Mouse (Mus musculus) frontal cortex, adult 2 months (tissue): ENCODE measurements around the gene Efna3. TPM values are rescaled to one million over a fixed set of nuclear protein-coding genes. Genes with fewer than 3 reads are reported as not detected.

Experiments used
- DNase-seq, 2 experiments: peaks; one replicate each; pipeline ENCODE4 v3.0.0; 2022; ENCODE audit warnings: low spot score in 1 of 2; ENCODE audit errors: extremely low spot score in 1 of 2
- polyA plus RNA-seq: library from polyadenylated mRNA; depleted of rRNA; stranded (reverse); fragments of >200 nt; gene quantifications from 2 replicates; pipeline ENCODE4 v1.2.3, GENCODE M21; 2012; rRNA removed

Gene Efna3
- polyA plus RNA-seq = 68.0 and 78.5 TPM in 2 replicates

DNA sequence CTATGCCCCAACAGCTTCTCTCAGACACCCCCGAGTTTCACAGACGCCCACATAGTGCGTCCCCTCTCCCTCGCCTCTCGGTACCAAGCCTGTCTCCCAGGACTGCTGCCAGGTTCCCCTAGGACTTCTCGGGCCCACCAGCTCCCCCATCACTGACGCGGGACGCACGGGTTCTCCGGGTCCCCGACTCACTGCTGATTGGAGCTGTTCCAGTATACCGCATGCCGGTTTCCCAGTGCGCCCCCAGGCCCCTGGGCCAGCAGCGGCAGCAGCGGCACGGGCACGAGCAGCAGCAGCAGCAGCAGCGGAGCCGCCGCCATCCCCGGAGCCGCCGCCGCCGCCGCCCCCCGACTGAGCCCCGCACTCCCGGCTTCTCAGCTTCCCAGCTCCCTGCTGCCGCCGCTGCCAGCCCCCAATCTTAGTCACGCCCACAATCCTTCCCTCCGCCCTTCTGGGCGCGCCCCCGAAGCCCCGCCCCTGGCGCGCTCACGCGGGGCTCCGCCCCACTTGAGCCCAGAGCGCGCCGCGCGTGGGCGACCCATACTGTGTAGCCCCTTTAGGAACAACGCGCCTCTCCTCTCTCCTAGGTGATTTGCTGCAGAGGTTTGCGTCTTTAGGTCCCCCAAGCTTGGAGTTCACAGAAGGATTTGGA is at the start of gene Efna3:
TSS of gene Efna3 (minus strand) at position 452 of the 652 bp plus-strand sequence.
- peak; percentile 72 to 91 for DNase-seq

DNA sequence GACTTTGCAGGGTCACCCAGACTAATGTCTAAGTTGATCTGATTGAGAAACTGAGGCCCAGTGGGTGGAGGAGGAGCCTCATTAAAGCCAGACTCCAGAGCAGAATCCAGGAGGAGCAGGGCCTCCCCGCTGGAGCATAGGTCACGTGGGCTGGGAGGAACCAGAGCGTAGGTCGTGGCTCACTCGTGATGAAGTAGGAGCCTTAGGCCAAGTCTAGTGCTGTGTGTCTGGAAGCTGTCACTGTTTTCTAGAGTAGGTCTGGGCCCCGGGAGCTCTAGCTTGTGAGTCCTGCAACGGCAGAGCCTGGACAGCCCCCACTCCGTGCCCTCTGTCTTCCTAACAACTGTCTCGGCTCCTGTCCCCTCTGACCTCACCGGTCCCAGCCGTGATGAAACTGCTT is 44.6 kb upstream of the Efna3 start:
- DNase-seq = no peak

DNA sequence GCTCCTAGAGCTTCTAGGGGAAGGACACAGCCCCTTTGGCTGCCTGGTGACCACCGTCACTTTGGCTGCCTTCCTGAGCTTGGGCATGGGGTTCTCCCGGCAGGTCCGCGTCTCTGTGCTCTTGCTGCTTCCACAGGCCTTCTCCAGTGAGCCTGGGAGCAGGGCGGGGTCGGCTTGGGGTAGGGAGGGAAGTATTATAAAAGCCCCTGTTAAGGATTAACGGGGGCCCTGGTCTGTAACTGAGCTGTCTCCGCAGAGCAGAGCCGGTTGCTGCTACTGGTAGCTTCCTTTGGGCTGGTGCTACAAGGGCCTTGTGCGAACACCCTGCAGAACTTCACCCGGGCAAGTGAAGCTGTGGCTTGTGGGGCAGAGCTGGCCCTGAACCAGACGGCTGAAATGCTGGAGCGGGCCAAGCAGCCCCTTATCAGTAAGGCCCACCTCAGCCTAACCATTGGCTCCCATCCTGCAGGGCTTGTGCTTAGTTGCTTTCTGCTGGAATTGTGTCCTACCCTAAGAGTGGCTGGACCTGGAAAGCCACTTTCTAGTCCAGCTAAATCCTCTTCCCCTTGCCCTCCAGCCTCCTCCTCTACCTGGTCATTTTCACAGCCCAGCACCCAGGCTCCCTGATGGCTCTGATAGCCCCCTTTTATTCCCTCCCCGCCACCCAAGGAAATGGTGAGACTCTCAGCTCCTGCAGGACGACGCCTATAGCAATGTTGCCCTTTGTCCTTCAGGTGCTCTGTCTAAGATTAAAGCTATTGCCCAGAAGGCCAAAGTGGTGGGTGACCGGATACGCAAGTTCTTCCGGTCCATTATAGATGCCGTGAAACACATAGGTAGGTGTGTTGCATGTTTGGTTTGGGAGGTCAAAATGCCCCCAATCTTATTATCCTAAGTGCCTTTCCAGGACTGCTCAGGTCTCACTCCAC is 43.0 kb upstream of the Efna3 start:
- no peak for DNase-seq

DNA sequence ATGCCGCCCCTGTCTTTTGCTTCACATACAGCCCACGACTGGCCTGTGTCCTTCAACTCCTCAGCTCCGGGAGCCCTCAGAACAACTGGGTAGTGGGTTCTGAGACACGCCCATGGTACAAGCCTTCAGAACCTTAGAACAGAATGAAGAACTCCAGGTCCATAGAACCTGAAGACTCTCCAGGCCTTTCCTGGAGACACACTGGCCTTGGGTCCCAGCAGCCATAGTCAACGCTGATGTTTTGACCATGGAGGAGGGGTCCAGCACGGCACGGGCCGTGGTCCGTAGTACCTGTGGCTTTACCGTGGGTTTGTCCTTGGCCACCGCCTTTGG is 42.4 kb upstream of the Efna3 start, which contains the start of gene Dcst1:
TSS of gene Dcst1 (minus strand) at position 101 of the 333 bp plus-strand sequence.
- DNase-seq = no peak

DNA sequence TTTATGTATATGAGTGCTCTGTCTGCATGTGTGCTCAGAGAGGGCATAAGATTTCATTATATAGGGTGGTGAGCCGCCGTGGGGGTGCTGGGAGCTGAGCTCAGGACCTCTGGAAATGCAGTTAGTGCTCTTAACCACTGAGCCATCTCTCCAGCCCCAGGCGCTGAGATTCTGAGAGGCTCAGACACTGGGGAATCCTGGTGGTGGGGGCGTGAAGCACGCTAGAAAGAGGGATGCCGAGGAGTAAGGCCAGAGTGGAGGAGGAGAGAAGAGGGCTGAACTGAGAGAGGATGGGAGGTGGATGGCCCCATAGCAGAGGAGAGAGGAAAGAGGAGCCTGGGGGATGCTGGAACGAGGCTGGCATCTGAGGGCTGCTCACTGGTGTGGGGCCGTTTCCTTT is 41.9 kb upstream of the Efna3 start:
- DNase-seq = no peak

DNA sequence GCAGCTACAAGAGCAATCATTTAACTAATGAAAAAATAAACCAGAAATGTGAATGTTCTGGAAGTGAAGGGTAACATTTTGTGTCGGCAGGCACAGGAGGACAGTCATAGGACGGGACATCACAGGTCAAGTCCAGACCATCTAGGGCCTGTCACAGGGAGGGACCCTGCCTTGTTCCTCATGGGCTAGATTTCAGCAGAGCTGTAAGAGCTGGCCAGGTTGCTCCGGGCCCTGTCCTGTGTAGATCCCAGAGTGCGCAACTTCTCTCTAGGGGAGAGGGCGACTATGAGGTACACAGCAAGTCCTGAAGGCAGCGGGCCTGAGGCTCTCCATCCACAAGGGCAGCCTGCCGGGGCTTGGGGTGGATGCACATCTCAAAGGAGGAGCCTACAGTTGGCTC is 38.9 kb upstream of the Efna3 start, which contains the start of gene Dcst2:
TSS of gene Dcst2 (plus strand) at position 301 of the 400 bp plus-strand sequence.
- no peak for DNase-seq

DNA sequence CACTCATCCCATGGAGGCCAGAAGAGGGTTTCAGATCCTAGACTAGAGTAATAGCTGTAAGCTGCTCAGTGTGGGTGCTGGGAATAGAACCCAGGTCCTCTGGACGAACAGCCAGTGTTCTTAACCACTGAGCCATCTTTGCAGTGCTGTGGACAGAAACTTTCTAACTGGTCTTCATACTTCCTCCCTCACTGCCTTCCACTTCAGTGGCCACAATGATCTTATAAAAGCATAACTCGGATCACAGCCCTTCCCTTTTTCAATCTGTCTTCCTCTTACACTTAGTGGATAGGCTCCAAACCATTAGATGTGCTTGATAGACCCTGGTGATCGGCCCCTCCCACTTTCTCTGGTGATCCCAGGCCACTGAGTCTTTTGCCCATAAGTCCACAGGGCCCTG is 37.5 kb upstream of the Efna3 start:
- DNase-seq = no peak

DNA sequence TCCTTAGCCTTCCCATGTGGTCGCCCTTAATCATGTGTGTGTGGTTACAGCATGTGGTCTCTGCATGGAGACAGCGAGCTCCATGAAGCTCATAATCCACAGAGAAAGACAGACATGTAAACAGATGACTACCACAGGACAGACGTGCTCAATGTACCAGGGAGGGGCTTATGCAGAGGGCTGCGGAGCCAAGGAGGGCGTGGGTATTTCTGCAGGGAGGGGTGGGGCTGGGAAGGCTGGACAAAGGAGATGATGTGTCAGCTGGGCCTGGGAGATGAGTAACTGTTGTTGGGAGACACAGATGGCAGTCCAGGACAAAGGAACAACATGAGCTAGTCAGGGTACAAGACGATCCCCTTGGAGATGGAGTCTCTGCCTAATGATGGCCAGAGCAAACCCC is 36.9 kb upstream of the Efna3 start:
- no peak for DNase-seq

DNA sequence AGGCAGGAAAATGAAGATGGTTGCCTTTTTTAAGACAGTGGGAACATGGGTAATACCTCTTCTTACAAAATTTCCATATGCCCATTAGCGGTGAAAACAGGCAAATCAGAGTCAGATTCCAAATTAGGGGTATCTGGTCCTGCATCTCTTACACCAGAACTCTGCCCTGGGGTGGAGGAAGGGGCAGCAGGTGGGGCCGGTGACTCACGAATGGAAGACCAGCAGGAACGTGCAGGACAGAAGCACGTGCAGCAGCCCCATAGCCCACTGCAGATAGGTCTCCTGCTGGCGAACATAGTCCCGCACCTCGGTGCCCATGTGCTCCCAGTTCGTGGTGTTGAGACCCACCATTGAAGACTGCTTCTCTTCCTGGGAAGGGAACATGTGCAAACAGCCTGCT is 33.3 kb upstream of the Efna3 start:
- DNase-seq = no peak

DNA sequence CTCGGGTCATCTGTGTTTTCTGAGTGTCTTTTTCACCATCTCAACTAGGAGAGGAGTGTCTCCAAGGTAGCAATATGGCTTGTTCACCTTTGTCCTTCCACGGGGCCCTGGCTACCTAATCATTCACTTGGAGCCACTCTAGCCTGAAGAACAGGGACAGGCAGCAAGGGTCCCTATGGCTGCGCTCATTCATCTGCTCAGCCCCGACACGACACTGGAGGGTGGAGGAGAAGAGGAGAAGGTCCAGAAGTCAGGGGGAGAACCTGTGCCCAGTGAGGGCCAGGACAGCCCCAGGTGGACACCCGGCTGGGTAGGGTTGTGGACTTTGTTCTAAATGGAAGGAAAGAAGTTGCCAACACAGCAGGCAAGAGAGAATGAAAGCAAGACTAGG is 32.7 kb upstream of the Efna3 start:
- DNase-seq = no peak

DNA sequence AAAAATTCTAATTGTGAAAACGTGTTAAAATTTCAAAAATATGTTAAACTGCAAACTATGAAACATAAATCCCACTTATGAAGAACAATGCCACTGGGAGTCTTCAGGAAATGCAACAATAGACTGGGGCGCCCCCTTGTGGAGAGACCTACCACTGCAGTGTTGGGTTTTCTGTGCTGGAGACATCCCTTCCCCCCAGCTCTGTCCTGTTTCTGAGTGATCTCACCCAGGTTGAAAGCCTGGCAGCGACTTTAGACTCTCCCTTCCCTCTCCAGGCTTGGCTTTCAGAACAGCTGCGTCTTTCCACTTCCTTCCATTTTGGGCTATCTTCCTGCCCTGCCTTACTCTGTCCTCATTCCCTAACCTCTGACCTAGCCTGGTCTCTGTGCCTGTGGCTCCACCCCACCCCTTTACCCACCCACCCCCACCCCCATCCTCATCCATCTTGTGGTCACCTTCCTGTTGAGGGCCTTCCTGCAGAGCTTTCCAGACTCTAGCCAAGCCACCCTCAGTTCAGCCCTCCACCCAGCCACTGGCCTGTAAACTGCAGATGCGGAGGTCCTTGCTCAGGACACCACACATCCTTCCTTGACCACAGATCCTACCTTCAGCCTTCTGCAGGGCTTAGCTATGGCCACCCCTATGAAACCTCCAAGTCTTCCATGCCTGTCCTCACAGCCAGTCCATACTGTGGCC is 32.2 kb upstream of the Efna3 start:
- DNase-seq = peak; percentile 73 to 96

DNA sequence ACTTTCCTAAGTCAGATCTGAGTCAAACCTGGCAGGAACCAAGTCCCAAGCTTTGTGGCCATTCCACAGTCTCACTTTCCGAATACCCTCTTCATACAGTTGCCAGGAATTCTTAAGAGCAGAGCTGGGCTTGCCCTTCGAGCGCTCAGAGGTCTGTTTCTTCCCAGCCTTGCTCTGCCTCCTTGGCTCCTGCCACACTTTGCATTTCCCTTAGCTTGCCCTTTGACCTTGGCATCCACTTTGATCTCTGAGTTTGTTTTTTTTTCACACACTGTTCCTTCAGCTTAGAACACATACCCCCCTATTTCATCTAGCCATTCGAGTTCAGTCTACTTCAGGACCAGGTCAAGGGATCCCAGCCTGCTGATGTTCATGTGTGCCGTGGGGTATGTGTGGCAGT is 28.5 kb upstream of the Efna3 start:
- DNase-seq = no peak

DNA sequence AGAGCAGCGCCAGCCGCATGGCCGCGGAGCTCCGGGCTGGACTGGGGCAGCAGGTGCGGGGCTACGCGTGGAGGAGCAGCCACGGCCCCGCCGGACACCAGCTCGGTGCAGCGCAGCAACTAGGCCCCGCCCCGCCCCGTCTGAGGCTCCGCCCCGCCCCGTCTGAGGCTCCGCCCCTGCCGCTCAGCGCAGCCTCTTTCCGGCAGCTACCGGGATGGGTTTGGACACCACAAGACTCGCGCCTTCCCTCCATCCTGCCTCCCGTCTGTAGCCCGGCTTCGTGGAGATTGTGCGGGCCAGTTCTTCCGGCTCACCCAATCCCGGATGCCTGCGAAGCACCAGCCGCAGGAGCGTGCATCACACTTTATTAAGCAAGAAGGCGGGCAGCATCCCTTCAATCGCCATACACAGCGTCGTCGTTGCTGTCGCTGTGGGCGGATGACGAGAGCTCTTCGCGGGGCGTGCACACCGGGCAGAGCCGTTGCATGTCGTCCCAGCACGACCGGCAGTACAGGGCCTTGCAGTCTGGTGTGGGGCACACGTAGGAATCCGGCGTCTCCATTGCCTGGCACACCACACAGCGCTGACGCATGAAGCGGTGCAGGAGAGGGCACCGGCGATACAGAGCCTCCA is 27.2 kb upstream of the Efna3 start, which contains the start of gene Adam15:
TSS of gene Adam15 (minus strand) at position 128 of the 633 bp plus-strand sequence.
- DNase-seq = peak; percentile 75 to 93

DNA sequence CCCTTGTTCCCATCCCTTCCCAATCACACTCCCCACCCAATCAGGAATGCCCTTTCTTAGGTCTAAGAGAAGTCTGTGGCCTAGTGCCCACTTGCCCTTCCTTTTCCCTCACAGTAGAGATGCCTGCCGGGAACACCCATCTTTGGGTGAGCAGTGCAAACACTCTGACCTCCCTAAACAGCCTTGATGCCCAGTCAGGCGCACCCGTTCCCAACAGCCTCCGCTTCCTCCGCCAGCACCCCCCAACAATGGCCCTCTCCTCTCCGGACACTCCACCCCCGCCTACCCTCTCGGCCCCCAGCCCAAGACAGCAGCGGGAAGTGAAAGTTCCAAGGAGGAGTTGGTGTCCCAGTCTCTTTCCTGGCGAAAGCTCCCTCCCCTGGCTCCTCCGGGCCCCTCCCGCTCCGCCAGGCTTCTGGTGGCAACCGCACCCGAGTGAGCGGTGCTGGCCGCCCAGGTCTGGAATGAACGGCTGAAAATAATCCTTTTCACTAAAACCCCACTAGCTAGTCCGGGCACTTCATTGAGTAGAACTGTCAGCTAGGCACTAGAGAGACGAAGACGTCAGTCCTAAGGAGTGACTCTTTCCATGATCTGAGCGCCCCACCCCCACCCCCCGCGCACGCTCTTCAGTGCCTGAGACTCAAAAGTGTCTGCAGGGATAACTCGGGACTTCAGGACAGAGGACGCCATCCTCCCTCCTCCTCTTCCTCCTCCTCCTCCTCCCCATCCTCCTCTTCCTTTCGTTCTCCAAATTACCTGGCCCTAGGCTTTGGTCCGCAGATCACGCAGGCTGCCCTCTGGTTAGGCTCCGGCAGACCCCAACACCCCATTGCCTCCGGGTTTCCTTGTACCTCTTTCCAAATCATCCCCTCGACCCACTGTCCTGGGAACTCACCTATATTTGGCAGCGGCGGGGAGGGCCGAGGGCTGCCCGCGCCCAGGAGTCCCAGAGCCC is 26.4 kb upstream of the Efna3 start:
- DNase-seq = no peak

DNA sequence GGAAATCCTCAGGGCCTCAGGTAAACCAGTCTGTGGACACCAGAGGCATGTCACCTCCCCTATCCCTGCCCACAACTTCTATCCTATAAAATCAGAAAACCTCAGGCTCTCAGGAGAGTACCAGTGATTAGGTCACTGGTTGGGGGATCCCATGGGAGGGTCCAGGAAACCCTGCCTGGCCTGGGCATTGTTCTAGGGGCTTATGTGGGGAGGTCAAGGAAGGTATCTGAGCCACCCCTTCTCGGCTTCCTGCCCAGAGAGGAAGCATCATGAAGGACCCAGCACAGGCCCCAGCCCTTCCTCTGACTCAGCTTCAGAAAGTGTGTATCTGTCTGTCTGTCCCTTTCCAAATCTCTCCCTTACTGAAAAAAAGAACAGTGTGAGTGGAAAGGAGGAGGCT is 25.2 kb upstream of the Efna3 start:
- DNase-seq = no peak

DNA sequence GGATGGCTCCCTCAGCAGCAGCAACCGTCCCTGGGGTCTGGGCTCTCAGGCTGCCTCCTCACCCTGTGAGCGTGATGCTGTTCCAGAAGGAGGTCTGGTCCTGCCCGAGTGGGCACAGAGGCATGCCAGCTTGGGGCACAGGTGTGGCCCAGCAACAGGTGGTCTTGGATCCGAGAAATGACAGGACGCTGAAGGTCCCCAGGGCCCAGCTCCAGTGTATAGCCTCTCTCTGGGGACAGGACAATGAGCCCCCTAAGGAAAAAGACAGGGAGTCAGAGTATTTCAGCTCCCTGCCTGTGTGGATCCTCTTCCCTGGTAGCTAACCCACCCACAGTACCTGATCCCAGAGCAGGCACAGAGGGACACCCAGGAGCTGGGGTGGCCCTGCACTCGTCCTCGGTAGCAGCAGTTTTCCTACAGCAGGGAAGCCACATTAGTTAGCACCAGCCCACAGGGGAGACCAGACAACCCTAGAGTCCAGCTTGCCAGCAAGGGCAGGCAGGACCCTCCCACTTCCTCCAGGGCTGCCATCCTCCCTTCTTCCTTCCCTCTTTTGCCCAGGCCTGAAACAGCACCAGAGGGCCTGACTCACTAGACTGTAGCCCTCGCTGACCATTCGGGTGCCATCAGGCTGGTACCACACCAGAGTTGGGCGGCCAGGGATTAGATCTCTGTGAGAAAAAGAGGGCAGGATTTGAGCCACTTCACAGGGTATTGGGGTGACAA is 24.2 kb upstream of the Efna3 start:
- DNase-seq = no peak

DNA sequence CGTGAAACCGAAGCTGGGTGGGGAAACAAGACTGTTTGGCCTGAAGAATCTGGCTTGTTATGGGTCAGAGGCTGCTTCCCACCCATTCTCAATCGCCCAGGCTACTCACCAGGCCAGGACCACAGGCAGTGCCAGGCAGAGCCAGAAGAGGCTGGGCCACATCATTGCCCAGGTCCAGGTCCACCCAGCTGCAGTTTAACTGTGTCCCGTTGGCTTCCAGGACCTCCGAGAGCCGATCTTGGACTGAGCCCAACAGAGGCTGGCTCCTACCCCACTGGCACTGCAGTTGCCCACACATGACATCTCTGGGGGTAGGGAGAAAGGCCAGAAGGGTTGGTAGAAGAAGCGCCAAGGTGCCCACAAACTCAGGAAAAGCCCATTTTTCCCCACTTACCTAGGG is 20.5 kb upstream of the Efna3 start:
- DNase-seq = no peak

DNA sequence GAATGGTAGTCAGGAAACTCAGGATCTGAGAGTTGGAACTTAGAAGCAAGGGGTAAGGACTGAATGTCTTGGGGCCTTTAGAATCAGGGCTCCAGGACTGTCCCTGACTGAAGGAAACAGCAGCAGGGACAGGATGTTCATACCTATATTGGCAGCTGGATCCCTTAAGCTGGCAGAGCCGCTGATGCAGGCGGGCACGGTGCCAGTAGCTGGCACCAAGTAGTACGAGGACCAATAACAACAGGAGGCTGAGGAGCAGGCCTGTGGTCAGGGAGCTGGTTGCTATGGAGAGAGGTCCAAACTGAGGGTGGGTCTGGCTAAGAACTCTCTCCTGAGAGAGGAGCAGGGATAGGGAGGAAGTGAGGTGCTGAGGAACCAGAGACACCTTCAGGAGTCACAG is 19.0 kb upstream of the Efna3 start:
- DNase-seq = no peak

DNA sequence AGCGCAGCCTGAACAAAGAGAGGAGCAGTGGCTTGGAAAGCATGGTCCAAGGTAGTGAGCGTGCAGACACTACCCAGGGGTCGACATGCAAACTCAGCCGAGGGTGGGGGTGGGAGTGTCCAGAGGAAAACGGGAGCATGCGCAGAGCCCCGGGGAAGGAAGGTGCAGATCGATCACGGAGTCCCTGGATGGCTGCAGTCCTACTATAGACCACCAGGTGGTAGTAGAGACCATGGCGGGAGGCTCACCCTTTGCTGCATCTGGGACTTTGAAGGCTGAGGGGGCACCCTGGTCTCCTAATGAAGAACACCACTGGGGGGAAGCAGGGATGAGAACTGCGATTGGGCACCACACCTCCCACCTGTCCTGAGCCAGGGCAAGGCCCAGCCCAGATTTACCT is 17.7 kb upstream of the Efna3 start:
- DNase-seq = peak in 1 of 2 experiments; percentile 86
